Mouse (Mus musculus): ENCODE data around the gene C77080. TPM values are rescaled to one million over a fixed set of nuclear protein-coding genes. Genes with fewer than 3 reads are reported as not detected.
A peak's percentile ranks its signal among the peaks of the same experiment; 100 is the strongest.

Gene C77080
- total RNA-seq, 2 experiments from 2014 or later = 3.5 to 3.6 TPM

DNA sequence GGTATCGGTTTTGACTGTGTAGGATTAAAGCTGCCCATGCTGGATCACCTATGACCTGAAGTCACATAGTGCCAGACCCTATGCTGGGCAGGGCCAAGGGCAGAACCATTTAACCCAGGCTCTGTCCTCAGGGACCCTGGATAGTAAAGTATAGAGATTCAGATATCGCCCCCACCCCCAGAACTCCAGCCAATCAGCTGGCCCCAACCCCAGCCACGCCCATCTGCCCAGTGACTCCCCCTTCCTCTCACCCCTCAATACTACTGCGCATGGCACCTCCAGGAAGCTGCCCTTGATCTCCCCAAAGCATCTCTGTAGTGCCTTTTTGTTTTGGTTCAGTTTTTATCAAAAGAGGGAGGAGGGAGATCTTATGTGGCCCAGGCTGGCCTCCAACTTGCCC lies 18.4 kb downstream of the C77080 start:
- no peak for DNase-seq
- intact Hi-C loops (cut with DNase I) = no loop called here

DNA sequence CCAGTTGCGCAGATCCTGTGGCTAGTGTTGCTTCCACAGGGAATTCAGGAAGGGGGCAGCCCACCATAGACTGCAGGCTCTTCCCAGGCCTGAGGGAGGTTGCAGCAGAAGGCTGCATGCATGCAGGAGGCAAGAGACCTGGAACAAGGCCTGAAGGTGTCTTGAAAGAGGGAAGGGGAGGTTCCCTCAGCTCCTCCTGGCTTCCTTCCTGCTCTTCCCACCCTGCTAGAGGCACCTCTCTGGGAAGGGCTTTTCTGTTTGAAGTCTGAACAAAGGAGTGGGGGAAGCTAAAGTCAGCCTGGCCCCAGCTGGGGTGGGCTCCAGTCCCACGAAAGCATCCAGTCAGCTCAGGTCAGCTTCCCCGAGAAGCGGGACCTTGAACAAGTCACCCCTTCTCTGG lies 18.9 kb downstream of the C77080 start:
- no peak for DNase-seq
- intact Hi-C loops (cut with DNase I) = no loop called here

DNA sequence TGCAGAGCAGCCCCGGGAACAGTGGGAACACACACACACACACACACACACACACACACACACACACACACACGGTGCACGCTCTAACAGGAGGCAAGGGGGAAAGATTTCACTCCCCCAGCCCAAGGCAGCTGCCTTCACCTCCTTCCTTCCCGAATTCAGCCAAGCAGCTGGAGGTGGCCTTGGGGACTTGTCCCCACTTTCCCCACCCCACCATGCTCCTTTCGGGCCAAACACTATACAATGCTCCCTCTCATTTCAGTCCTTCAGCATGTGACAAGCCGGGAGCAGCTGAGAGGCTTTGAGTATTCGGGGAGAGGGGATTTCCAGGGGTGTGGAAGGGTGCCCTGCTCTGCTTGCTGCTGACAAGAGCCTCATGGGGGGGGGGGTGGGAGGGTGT lies 19.3 kb downstream of the C77080 start:
- no peak for DNase-seq
- intact Hi-C loops (cut with DNase I) = no loop called here

DNA sequence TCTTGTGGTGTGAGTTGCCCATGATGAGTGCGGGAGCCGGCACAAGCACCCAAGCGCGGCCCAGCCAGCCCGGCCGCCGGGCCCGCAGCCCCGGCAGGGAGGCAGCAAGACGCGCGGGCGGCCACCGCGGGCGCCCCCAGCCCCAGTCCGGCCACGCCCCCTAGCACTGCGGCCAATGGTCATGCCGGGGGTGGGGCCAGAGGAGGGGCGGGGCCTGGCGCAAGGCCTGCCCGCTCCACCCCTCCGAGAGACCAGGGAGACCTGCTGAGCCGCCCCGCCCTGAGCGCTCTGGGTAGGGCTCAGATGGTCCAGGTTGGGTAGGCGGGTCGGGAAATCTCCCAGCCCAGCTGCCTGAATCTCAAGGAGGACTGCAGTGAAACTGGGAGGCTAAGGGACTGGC lies 22.1 kb downstream of the C77080 start:
- intact Hi-C loops (cut with DNase I) = no loop called here
- peak in 1 of 2 experiments; percentile 44 for DNase-seq

DNA sequence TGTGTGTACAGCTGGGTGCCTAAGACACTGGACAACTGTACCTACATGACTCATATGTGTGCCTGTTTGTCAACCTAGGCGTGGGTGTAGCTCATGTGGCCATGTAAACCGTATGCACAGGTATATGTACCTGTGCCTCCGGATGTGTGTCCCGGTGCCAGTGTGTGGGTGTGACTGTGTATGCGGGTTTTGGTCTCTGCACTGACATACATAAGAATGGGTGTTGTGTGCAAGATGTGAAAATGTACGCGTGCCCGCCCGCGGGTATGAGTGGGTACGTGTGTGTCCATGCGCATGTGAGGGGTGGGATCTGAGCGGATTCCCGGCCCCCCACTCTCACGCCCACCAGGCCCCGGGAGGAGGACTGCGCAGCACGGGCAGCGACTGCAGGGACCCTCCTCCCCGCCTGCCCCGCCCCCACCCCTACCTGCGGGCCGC lies 22.6 kb downstream of the C77080 start:
- intact Hi-C loops (cut with DNase I) = no loop called here
- no peak for DNase-seq

DNA sequence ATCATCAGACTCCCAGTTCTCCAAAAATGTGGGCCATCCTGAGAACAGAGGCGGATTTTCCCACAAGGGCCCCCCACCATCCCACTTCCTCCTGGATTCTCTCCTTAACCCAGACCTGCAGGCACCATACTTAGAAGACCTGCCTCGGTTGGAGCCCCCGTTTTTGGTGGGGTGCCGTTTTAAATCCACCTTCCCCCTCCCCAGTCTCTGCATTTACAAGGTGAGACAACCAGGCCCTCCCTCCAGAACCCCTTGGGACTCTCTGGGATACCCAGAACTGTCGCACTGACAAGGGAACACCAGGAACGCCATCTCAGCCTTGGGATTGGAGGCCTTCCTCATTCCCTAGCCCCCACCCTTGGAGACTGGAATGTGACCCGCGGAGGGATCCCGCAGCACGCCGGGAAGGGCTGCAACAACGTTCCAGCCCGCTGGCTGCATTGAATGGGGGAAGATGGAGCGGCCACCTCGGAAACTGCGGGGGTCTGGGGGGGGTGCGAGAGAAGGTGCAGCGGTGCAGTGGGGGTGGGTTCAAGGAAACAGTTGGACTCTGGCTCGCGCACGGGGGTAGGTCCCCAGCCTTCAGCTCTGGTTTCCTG lies 23.3 kb downstream of the C77080 start:
- DNase-seq = no peak
- intact Hi-C loops (cut with DNase I) = no loop called here

DNA sequence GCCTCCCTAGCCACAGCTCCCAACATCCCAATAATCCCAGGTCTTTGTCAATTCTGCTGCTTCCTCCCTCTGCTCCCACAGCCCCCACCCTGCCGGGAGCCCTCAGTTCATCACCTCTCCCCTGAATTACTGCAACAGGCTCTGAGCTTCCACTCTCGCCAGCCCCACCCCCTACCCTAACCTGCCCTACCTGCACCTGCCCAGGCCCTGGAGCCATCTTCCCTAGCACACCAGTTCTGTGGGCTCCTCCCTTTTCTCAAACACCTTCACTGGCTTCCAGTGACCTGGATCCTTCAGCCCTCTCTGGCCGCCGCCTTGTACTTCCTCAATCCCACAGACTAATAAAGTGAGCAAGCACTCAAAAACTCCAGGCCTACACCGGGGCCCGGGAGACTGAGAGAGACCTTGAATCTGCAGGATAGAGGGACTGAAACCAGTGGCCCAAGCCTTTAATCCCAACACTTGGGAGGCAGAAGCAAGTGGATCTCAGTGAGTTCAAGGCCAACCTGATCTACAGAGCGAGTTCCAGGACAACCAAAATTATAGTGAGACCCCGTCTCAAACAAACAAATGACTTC lies 24.9 kb downstream of the C77080 start:
- DNase-seq = no peak
- intact Hi-C loops (cut with DNase I) = no loop called here

DNA sequence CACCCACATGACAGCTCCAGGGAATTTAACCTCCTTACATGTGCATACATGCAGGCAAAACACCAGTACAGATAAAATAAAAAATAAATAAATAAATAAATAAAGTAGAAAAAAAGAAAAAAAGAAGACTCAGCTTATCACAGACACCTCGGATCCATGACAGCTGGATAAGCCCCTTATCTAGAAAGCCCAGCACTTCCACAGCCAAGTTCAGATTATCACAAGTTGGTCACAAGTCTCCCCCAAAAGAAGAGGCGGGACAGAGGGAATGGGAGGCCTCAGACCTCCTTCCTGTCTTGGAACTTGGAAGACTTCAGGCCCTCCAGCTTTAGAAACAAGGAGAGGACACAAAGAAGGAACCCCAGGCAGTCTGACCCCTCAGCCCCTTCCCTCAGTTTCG lies 26.1 kb downstream of the C77080 start:
- intact Hi-C loops (cut with DNase I) = no loop called here
- DNase-seq = no peak

DNA sequence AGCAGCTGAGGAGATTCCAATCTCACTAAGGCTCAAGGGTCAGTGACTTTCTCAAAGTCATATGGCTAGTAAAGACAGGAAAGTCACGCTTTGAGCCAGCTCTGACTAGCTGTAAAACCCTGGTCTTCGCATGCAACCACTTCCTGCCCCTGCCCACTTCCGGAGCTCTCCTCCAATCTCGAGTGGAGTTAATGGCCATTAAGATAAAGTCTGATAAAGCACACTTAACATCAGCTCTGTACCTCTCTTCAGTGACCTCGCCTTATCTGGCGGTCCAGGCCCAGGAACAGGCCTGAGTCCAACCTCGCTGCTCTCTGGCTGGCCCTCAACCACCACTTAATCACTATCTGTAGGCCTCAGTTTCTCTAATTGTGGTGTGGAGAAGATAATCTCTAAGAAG lies 26.7 kb downstream of the C77080 start:
- DNase-seq = no peak
- intact Hi-C loops (cut with DNase I) = no loop called here

DNA sequence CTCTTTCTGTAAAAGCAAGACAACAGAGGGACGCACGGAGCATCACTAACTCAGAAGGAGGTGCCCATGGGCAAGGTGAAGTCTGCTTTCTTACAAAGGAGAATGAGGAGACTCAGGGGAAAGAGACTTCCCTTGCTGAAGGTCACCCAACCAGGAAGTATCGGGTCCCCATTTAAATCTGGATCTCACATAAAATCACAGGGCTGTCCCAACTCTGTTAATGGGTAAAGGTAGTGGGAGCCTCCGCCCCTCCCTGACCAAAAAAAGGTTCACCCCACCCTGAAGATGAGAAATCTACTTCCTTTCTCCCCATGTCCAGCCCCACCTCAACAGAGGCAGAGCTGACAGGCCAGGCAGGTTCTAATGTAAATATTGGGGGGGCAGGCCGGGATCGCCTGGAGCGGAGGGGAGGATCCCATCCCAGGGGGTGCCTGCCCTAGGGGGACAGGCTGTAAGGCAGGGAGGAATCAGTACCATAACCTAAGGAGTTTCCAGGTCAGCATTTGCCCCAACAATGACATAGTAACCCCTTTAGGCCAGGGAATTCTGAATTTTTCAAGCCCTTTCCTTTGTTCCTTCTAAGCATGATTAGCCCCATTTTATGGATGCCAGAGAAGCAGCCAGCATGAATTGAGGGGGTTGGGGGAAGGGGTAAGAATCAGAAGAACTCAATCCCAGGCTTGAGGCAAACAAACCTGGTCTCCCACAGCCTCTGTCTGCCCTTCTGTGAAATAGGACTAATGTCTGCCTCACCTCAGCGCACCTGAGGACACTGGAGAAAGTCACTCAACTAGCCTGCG lies 28.4 kb downstream of the C77080 start:
- intact Hi-C loops (cut with DNase I) = no loop called here
- DNase-seq = no peak

DNA sequence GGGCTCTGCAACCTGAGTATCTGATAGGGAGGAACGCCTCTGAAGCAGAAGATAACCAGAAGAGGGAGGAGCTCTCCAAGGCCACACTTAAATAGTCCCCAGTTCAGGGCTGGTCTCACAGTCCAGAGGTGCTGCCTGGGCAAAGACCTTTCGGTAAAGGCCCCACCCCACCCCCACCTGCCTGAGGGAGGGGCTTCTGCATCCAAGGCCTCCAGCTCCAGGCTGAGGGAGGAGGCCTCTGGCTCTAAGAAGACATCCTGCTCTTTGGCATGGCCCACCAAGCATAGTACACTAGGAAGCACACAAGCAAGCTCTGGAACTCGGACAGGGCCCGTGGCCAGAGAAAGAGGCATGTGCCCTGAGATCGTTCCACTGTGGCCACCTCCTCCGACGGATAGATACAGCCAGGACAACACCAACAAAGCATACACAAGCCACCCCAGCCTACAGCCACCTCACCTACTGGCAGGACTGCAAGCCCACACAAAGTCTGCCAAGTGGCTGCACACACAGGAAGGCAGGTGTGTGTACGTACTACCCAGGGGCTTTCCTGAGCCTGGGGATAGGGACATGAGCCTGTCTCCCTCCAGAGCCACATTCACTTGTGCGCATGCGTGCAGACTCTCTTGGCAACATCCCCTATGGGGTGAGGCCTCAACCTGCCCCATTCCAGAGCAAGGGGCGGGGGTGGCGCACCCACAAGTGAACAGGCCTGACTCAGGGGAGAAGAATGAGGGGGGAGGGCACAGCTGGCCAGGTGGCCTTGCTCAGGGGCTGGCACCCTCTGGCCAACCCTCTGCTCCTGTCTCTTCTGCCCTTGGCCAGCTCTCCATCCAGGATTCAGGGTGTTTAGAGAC lies 29.4 kb downstream of the C77080 start:
- intact Hi-C loops (cut with DNase I) = no loop called here
- DNase-seq = no peak

DNA sequence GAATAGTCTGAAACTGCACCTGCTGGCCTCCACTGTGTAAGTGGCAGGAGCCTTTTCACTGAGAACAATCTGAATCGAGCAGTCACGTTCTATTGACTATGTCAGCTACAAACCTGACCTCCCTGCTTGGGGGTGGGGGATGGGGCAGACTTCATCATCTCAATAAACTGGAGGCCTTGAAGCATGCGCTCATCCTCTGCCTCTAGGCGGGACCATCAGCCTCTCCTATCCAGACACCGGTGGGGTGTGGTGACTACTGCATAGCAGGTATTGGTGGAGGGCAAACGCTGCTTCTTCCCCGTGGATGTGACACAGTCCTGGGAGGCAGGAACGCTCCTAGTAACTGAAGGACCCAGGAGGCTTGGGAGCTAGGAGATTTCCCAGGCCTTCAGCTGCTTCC lies 30.3 kb downstream of the C77080 start:
- intact Hi-C loops (cut with DNase I) = no loop called here
- DNase-seq = no peak

DNA sequence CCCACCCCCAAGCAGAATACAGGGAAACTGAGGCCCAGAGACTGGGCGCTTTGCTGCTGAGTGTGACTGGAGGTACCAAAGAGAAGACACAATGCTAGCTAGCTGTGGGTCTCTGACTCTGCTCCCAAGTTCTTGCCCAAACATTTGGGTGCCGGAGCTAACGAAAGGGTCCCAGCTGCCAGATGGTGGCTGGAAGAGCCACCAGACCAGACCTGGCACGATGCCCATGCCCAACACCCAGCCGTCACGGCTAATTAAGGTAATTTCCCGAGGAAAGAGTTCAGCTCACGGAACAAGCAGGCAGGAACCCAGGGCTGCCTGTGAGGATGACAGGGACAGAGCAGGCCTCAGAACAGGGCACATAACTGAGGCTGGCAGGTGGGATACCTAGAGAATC lies 33.2 kb downstream of the C77080 start:
- intact Hi-C loops (cut with DNase I) = loop anchor here (5.0 kb wide), 1 partner anchor 34 kb away; the partner anchor contains the start of gene C77080
- DNase-seq = no peak

DNA sequence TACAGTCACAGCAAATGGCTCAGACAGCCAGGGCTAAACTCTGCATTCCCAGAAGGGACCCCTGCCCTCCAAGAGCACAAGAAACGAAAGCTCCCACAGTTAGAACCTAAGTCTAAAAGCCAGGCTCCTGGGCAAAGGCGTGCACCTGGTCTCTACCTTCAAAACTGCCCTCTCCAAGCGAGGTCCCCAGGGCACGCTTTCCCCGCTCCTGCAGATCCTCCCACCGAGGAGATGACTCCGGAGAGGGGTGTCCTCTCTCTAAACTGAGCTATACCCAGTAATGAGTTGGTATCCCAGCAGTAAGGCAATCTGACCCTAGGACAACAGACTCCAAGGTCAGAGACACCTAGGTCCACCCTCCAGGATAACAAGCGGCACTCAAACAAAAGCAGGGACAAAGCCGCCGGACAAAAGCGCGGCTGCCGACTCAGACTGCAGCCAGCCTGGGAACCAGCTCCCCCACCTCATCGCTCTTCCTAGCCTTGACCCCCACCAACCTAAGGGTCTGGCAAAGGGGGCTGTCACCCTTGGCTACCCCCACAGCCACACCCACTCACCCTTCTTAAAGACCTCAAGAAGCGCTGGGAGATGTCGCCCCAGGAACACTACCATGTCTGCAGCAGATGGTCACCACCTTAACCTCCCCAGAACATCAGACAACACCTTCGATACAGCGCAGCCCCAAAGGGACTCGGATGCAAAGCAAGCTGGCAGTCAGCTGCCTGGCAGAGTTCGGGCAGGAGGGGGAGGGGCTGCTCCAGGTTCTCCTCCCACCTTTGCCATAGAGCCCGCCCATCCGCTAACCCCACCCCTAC lies 33.8 kb downstream of the C77080 start:
- DNase-seq = no peak
- intact Hi-C loops (cut with DNase I) = loop anchor here (5.0 kb wide), 1 partner anchor 35 kb away; the partner anchor contains the start of gene C77080

DNA sequence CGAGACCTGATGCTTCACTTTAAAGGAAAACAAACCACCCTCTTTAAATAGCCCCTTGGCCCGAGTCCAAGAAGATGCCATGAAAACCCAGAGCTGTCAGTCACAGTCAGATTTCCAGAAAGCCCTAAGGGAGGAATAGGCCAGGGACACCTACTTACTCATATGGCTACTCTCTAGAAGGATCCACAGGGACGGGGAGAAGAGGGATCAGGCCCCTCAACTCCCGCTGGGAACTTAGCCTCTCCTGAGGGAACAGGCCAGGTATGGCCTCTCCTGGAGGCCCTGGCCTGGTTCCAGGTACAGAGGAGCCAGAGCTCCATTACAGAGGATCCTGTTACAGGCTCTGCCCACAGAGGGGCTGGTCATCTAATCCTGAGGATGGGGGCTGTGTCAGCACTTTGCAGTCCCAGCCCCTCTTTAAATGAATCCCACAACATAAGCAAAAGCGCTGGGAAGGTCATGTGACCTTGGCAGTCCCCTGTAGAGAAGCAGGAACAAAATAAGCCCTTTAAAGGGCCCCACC lies 34.7 kb downstream of the C77080 start:
- intact Hi-C loops (cut with DNase I) = loop anchor here (5.0 kb wide), 1 partner anchor 36 kb away; the partner anchor contains the start of gene C77080
- DNase-seq = no peak

DNA sequence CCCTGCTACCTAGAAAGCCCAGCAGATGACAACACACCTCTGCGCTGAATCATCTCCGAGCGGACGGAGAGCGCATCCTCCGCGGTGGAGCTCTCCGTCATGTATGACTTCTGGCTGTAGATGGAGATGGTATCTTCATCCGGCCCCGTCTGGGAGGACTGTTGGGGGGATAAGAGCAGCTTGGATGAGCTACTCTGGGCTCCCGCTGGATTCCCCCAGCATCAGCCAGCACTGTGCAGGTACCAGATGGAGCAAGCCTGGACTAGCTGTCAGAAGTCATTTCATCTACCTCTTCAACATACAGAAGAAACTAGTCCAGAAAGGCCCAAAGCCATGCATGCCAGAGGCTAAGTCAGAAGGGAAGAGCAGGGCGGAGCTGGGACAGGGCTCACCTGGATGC lies 35.9 kb downstream of the C77080 start:
- intact Hi-C loops (cut with DNase I) = loop anchor here (5.0 kb wide), 1 partner anchor 37 kb away; the partner anchor contains the start of gene C77080
- no peak for DNase-seq

DNA sequence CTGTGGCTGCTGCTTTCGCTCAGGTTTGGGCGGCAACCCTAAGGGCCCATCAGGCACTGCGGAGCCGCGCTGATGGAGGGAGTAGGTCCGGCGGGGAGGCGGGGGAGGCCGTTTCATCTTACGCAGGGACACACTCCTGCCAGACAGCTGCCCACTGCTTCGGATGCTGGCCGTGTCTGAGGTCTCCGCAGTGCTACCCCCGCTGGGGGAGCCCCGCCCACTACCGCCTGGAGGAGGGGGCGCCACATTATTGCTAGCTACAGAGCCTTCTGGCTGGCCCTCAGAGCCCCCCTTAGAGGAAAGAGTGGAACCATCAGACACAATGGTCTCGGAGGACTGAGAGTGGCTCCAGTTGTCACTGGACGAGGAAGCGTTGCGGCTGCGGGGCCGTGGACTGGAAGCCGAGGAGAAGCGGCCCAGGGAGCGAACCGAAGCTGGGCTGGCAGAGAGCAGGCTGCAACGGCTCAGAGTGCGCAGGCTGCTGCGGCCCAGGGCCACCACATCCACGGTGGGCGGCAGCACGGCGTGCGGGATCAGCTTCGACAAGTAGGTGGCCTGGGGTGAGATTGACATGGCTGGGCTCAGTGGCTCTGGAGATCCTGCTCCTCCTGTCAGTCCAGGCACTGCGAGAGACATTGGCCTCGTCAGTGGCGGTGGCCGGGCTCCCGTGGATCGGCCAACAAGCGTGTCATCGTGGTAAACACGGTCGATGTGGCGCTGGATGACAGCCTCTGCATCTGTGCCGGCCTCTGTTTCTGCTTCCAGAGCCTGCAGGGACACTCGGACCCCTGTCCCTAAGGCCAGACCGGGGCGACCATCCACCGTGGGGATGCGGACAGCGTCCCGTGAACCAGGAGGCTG lies 37.6 kb downstream of the C77080 start:
- no peak for DNase-seq
- intact Hi-C loops (cut with DNase I) = no loop called here

DNA sequence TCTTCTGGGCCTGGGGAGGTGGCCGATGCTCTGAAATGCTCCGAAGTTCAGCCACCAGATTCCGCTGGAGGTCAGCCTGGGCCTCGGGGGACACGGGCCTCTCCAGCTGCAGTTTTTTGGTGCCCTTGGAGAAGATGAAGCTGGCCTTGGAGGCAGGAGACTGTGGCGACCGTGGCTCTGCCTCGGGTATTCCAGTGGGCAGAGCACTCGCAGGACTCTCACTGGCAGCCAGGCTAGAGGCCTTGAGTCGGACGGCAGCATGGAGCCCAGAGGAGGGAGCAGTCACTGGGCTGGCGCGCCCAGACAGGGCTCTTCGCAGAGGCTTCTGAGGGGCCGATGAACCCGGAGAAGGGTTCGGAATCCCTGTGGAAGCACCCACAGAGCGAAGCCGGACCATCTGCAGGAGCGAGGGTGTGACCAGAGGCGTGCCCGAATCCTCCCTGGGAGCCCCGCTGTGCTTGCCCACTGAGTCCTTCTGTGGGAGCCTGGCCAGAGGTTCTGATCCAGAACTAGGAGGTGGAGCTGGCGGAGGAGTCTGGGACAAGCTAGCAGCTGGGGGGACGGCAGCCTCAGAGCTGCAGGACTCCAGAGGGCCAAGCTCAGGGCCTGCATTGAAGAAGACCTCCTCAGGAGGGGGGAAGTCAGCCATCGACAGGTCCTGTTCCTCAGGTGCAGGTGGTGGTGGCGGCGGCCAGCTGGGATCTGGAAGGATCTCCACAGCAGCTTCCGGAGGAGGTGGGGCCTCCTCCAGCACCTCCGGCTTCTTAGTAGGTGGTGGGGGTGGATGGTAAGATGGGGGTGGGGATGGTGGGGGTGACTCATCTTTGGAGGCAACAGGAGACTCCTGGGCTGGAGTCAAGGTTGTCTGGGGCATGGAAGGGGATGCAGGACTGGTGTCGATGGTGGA lies 38.9 kb downstream of the C77080 start:
- DNase-seq = peak; percentile 43 to 48
- intact Hi-C loops (cut with DNase I) = no loop called here

Data from heart, postnatal 36 days (tissue).